Mouse (Mus musculus): ENCODE results near the gene Ssr4. TPM values are rescaled to one million over a fixed set of nuclear protein-coding genes. Genes with fewer than 3 reads are reported as not detected.
"Not testable (repeated sequence)": the region's sequence is repeated elsewhere in the genome, so short reads cannot be mapped to it uniquely, and the experiment has no call there.

The Ssr4 gene
- 229 and 263 TPM in 2 replicates for polyA plus RNA-seq (2014; fragmentation: Nextera tagmentation; extraction: Ambion mirVana)

DNA sequence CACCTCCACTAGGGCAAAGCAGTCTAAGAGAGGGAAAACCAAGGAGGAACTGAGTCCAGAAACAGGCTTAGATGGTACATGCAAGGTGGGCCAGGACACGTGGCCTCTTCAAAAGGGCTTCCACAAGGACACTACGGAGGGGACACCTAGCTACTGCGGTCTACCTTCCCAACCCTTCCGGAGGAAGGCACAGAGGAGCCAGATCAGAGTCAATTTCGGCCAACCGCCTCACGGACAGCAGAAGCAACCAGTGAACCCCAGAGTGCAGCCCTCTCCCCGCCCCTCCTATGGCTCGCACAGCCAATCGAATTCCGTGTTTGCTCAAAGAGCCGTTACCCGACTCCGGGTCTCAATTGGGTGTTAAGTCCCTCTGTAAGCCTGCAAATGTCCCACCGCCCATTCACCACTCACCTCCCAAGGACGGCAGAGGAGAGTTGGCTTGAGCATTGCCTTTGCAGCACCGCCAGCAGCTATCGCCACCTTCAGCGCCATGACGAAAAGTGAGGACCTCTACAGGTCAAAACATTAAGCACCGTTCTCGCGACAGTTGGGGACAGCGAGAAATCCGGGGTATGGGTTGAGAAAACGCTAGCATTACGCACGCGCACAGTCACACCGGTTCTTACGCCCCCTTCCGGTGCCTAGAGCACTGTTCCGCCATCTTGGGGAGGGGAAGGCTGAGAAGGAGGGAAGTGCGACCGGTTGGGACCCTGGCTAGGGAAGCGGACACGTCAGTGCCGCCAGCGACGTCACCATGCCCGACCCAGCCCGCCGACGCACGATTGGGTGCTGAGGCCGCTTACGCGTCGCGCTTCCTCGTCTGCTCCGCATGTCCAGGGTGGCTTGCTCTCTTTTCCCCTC, at the start of gene Ssr4, which contains the start of gene Idh3g:
Ssr4 (plus strand) TSS at position 665 of the 861 bp plus-strand sequence.
Idh3g (minus strand) TSS at position 534 of the 861 bp plus-strand sequence.
- 9% methylated on average over 51 of the region's 52 CpGs for WGBS
- peaks cover 12% of the 10 kb centered on the region; the same call in 1 of the 2 replicates for H3K36me3 ChIP-seq (ENCODE audit: control insufficient read depth, insufficient read depth, low read length)
- DNase-seq (ENCODE audit: low spot score): peak; percentile 95
- peaks cover 6% of the 10 kb centered on the region for H3K4me1 ChIP-seq (replicated peaks; ENCODE audit: control insufficient read depth, insufficient read depth, low read length)
- H3K27ac ChIP-seq (ENCODE audit: low read depth): peak within 1 kb of the TSS; percentile 86
- peak within 1 kb of the TSS; percentile 76 for H3K9ac ChIP-seq (ENCODE audit: low read length)
- peak within 1 kb of the TSS; percentile 54 for H3K4me3 ChIP-seq (ENCODE audit: low read depth, low read length)
- H3K4me2 ChIP-seq (ENCODE audit: low read length): peak within 1 kb of the TSS; percentile 58
- no peaks in the 10 kb centered on the region for H3K27me3 ChIP-seq (replicated peaks; ENCODE audit: control insufficient read depth, insufficient read depth, low read length)
- peak; percentile 95 for ATAC-seq (replicated peaks; ENCODE audit: low FRiP score, low TSS enrichment, low read depth)
- H3K9me3 ChIP-seq (ENCODE audit: control insufficient read depth, low read length): no peaks in the 10 kb centered on the region

DNA sequence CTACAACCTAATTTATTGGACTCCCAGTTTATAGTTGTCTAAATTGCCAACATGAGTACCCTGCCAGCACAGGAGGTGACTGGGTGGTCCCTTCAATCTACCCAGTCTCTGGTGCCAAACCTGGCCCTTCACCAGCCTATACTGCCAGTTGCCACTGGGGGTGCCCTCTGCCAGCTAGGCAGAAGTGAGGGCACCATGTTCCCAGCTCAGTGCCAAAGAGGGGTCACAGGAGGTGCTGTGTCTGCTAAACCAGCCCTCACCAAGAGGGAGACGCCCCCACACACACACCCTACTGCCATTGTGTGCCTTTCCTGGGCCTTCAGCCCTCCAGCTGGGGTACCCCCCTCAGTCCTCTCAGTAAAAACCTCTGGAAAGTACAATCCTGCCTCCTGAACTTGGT, 48.7 kb upstream of the Ssr4 start:
- DNase-seq (ENCODE audit: low spot score): no peak
- H3K4me1 ChIP-seq (replicated peaks; ENCODE audit: control insufficient read depth, insufficient read depth, low read length): no peaks in the 10 kb centered on the region
- H3K36me3 ChIP-seq (ENCODE audit: control insufficient read depth, insufficient read depth, low read length): no peaks in the 10 kb centered on the region; the same call in 1 of the 2 replicates
- no peak overlapping the region for H3K4me2 ChIP-seq (ENCODE audit: low read length)
- ATAC-seq (replicated peaks; ENCODE audit: low FRiP score, low TSS enrichment, low read depth): no peak
- H3K27me3 ChIP-seq (replicated peaks; ENCODE audit: control insufficient read depth, insufficient read depth, low read length): no peaks in the 10 kb centered on the region
- no peak overlapping the region for H3K4me3 ChIP-seq (ENCODE audit: low read depth, low read length)
- no peak overlapping the region for H3K9ac ChIP-seq (ENCODE audit: low read length)
- H3K9me3 ChIP-seq (ENCODE audit: control insufficient read depth, low read length): no peaks in the 10 kb centered on the region
- H3K27ac ChIP-seq (ENCODE audit: low read depth): no peak overlapping the region
- 57% methylated on average over 1 of the region's 1 CpGs for WGBS

GRCm38 (mm10) chrX:73739151-73739550, 47.7 kb upstream of the Ssr4 start:
- Histone ChIP-seq H3K9me3 (ENCODE audit: control insufficient read depth, low read length) (no peaks in the 10 kb centered on the region), H3K27me3 (replicated peaks; ENCODE audit: control insufficient read depth, insufficient read depth, low read length) (no peaks in the 10 kb centered on the region), H3K4me3 (ENCODE audit: low read depth, low read length) (no peak overlapping the region), H3K4me2 (ENCODE audit: low read length) (no peak overlapping the region), H3K36me3 (ENCODE audit: control insufficient read depth, insufficient read depth, low read length) (no peaks in the 10 kb centered on the region; the same call in 1 of the 2 replicates), H3K4me1 (replicated peaks; ENCODE audit: control insufficient read depth, insufficient read depth, low read length) (no peaks in the 10 kb centered on the region), H3K27ac (ENCODE audit: low read depth) (no peak overlapping the region), H3K9ac (ENCODE audit: low read length) (no peak overlapping the region)
- ATAC-seq (replicated peaks; ENCODE audit: low FRiP score, low TSS enrichment, low read depth) (no peak), DNase-seq (ENCODE audit: low spot score) (no peak)
- 76% methylated on average over 5 of the region's 5 CpGs for WGBS

DNA sequence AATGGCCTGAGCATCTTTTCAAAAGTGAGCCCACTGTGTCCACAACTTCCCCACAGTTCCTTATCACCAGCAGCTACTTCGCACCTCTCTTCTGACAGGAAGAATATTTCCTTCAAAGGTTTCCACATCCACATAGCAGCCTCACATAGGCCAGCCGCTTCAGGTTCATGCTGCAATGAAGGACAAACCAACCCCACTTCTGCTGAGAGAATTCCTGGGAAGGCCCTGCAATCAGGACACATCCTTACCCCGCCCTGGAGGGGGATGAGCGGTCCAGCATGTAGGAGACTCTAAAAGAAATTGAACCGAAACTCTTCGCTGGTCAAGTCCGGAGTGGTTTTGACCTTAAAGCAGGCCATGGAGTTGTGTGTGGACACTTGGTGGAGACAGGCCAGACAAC, 47.0 kb upstream of the Ssr4 start:
- not testable (repeated sequence) for ATAC-seq (replicated peaks; ENCODE audit: low FRiP score, low TSS enrichment, low read depth); H3K36me3 ChIP-seq (ENCODE audit: control insufficient read depth, insufficient read depth, low read length); H3K4me2 ChIP-seq (ENCODE audit: low read length); H3K9me3 ChIP-seq (ENCODE audit: control insufficient read depth, low read length); H3K4me1 ChIP-seq (replicated peaks; ENCODE audit: control insufficient read depth, insufficient read depth, low read length); H3K27ac ChIP-seq (ENCODE audit: low read depth); DNase-seq (ENCODE audit: low spot score); H3K27me3 ChIP-seq (replicated peaks; ENCODE audit: control insufficient read depth, insufficient read depth, low read length); H3K9ac ChIP-seq (ENCODE audit: low read length); H3K4me3 ChIP-seq (ENCODE audit: low read depth, low read length)
- WGBS: 96% methylated on average over 7 of the region's 7 CpGs

DNA sequence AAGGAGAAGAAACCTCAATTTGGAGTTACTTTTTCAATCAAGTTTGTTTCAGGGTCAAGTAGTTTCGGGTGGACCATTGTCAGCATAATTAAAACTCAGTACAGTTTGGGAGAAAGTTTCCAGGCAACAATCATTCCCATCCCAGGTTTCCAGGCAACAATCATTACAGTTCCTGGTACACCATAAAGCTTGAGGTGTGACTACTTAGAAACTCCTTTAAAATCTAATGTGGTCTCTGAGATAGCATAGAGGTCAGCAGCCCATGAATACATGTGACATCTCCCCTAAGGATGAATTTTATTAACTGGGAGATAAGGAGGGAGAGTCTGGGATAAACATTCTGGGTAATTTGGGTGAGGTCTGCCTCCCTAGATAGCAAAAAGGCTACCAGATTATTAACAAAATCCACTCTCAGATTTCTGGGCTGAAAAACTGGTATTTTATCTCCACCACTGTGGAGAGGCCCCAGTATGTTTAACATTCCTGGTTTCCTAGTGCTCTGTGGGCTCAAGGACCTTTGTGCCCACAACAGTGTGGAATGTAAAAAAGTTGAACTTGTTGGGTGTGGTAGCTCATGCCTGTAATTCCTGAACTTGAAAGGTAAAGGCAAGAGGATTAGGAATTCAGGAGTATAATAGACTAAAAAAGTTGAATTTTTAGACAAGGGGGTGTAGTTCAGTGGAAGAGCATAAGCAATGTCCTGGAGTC, 41.9 kb upstream of the Ssr4 start:
- no peak overlapping the region for H3K27ac ChIP-seq (ENCODE audit: low read depth)
- 0 out of 2 replicates have a peak, but pooled peaks have one; percentile 36 for ATAC-seq (replicated peaks; ENCODE audit: low FRiP score, low TSS enrichment, low read depth)
- H3K27me3 ChIP-seq (replicated peaks; ENCODE audit: control insufficient read depth, insufficient read depth, low read length): no peaks in the 10 kb centered on the region
- H3K4me2 ChIP-seq (ENCODE audit: low read length): no peak overlapping the region
- H3K4me1 ChIP-seq (replicated peaks; ENCODE audit: control insufficient read depth, insufficient read depth, low read length): no peaks in the 10 kb centered on the region
- H3K9ac ChIP-seq (ENCODE audit: low read length): no peak overlapping the region
- WGBS: 54% methylated on average over 1 of the region's 1 CpGs
- no peak overlapping the region for H3K4me3 ChIP-seq (ENCODE audit: low read depth, low read length)
- no peaks in the 10 kb centered on the region for H3K36me3 ChIP-seq (ENCODE audit: control insufficient read depth, insufficient read depth, low read length)
- no peak for DNase-seq (ENCODE audit: low spot score)
- no peaks in the 10 kb centered on the region for H3K9me3 ChIP-seq (ENCODE audit: control insufficient read depth, low read length)

- Histone ChIP-seq H3K27me3 (replicated peaks; ENCODE audit: control insufficient read depth, insufficient read depth, low read length) (no peaks in the 10 kb centered on the region), H3K36me3 (ENCODE audit: control insufficient read depth, insufficient read depth, low read length) (no peaks in the 10 kb centered on the region), H3K4me1 (replicated peaks; ENCODE audit: control insufficient read depth, insufficient read depth, low read length) (no peaks in the 10 kb centered on the region), H3K4me3 (ENCODE audit: low read depth, low read length) (no peak overlapping the region), H3K4me2 (ENCODE audit: low read length) (no peak overlapping the region), H3K9ac (ENCODE audit: low read length) (no peak overlapping the region), H3K9me3 (ENCODE audit: control insufficient read depth, low read length) (no peaks in the 10 kb centered on the region), H3K27ac (ENCODE audit: low read depth) (no peak overlapping the region)
- 85% methylated on average over 1 of the region's 1 CpGs for WGBS
- DNase-seq (ENCODE audit: low spot score) (no peak), ATAC-seq (replicated peaks; ENCODE audit: low FRiP score, low TSS enrichment, low read depth) (no peak)
Measured at GRCm38 (mm10) chrX:73748977-73749376, 37.9 kb upstream of the Ssr4 start.

GRCm38 (mm10) chrX:73756334-73757140, 30.3 kb upstream of the Ssr4 start, which contains the start of gene Plxnb3:
Plxnb3 (plus strand) TSS chrX:73757090.
- H3K36me3 ChIP-seq (ENCODE audit: control insufficient read depth, insufficient read depth, low read length): no peaks in the 10 kb centered on the region
- no peak within 1 kb of the TSS for H3K4me3 ChIP-seq (ENCODE audit: low read depth, low read length)
- H3K9ac ChIP-seq (ENCODE audit: low read length): no peak within 1 kb of the TSS
- no peak within 1 kb of the TSS for H3K27ac ChIP-seq (ENCODE audit: low read depth)
- no peaks in the 10 kb centered on the region for H3K9me3 ChIP-seq (ENCODE audit: control insufficient read depth, low read length)
- no peaks in the 10 kb centered on the region for H3K4me1 ChIP-seq (replicated peaks; ENCODE audit: control insufficient read depth, insufficient read depth, low read length)
- H3K27me3 ChIP-seq (replicated peaks; ENCODE audit: control insufficient read depth, insufficient read depth, low read length): no peaks in the 10 kb centered on the region
- H3K4me2 ChIP-seq (ENCODE audit: low read length): no peak within 1 kb of the TSS
- no peak for DNase-seq (ENCODE audit: low spot score)
- ATAC-seq (replicated peaks; ENCODE audit: low FRiP score, low TSS enrichment, low read depth): no peak
- 76% methylated on average over 5 of the region's 5 CpGs for WGBS

- WGBS: 82% methylated on average over 13 of the region's 13 CpGs
- H3K9me3 ChIP-seq (ENCODE audit: control insufficient read depth, low read length): no peaks in the 10 kb centered on the region
- DNase-seq (ENCODE audit: low spot score) (no peak), ATAC-seq (replicated peaks; ENCODE audit: low FRiP score, low TSS enrichment, low read depth) (no peak)
- no peak overlapping the region for H3K4me3 ChIP-seq (ENCODE audit: low read depth, low read length)
- no peaks in the 10 kb centered on the region for H3K27me3 ChIP-seq (replicated peaks; ENCODE audit: control insufficient read depth, insufficient read depth, low read length)
- H3K36me3 ChIP-seq (ENCODE audit: control insufficient read depth, insufficient read depth, low read length): no peaks in the 10 kb centered on the region
- no peaks in the 10 kb centered on the region for H3K4me1 ChIP-seq (replicated peaks; ENCODE audit: control insufficient read depth, insufficient read depth, low read length)
- no peak overlapping the region for H3K4me2 ChIP-seq (ENCODE audit: low read length)
- H3K27ac ChIP-seq (ENCODE audit: low read depth): no peak overlapping the region
- H3K9ac ChIP-seq (ENCODE audit: low read length): no peak overlapping the region
Measured at GRCm38 (mm10) chrX:73758611-73759290, 28.1 kb upstream of the Ssr4 start.

Measured in intestine, embryonic 14.5 days (tissue).